Mouse (Mus musculus) hindbrain, embryonic 11.5 days (tissue): ENCODE results near the gene Cyth2. TPM values are rescaled to one million over a fixed set of nuclear protein-coding genes. Genes with fewer than 3 reads are reported as not detected.
A peak's percentile ranks its signal among the peaks of the same experiment; 100 is the strongest.

Experiments used
- ATAC-seq: fragments of 200-750 bp; cut with Nextera tagmentation; 2 replicates; pipeline ENCODE4 v1.8.0; 2017; ENCODE audit warnings: mild to moderate bottlenecking, moderate TSS enrichment, moderate library complexity; ENCODE audit not compliant: low FRiP score
- DNase-seq: peaks from one replicate; pipeline ENCODE4 v3.0.0-alpha.2; 2015; ENCODE audit warnings: low spot score
- H3K27ac ChIP-seq: fragments of 300-500 bp; sonication (generic); 2 replicates; pipeline ENCODE4 v1.5.1; 2014; ENCODE audit warnings: mild to moderate bottlenecking, low read depth, low read length
- H3K27me3 ChIP-seq: fragments of 300-500 bp; sonication (generic); 2 replicates; pipeline ENCODE4 v1.6.1; 2014; ENCODE audit warnings: mild to moderate bottlenecking, low read length, moderate library complexity, mixed read lengths; ENCODE audit not compliant: control insufficient read depth, insufficient read depth
- H3K36me3 ChIP-seq: fragments of 300-500 bp; sonication (generic); 2 replicates; pipeline ENCODE4 v1.6.1; 2014; ENCODE audit warnings: mild to moderate bottlenecking, low read length, moderate library complexity, mixed read lengths; ENCODE audit not compliant: control insufficient read depth, insufficient read depth
- H3K4me1 ChIP-seq: fragments of 300-500 bp; sonication (generic); replicated peaks from 2 replicates; pipeline ENCODE4 v1.6.1; 2014; ENCODE audit warnings: low read length, mixed read lengths; ENCODE audit not compliant: control insufficient read depth, insufficient read depth
- H3K4me2 ChIP-seq: fragments of 300-500 bp; sonication (generic); replicated peaks from 2 replicates; pipeline ENCODE4 v1.6.1; 2014; ENCODE audit warnings: mild to moderate bottlenecking, low read depth, low read length
- H3K4me3 ChIP-seq: fragments of 300-500 bp; sonication (generic); 2 replicates; pipeline ENCODE4 v1.5.1; 2014; ENCODE audit warnings: low read depth, low read length
- H3K9ac ChIP-seq: fragments of 300-500 bp; sonication (generic); 2 replicates; pipeline ENCODE4 v1.6.1; 2014; ENCODE audit warnings: low read depth, low read length
- H3K9me3 ChIP-seq: fragments of 300-500 bp; sonication (generic); 2 replicates; pipeline ENCODE4 v1.6.1; 2016; ENCODE audit warnings: low read length; ENCODE audit not compliant: control insufficient read depth
- WGBS: fragments of 180-500 bp; shearing (Covaris S2); extraction: QIAGEN DNeasy Blood & Tissue Kit; methylation state at CpG from one replicate; pipeline ENCODE4 v1.1.7; 2014; 5-methylcytosine and 5-hydroxymethylcytosine counted together
- polyA plus RNA-seq: library from polyadenylated mRNA; unstranded; fragments of >200 nt; fragmentation: Nextera tagmentation; extraction: Ambion mirVana; gene quantifications from 2 replicates; pipeline ENCODE4 v1.2.1, GENCODE M21; 2014

The Cyth2 gene
- polyA plus RNA-seq, 1 experiment from 2014 or later, result 211 TPM

DNA sequence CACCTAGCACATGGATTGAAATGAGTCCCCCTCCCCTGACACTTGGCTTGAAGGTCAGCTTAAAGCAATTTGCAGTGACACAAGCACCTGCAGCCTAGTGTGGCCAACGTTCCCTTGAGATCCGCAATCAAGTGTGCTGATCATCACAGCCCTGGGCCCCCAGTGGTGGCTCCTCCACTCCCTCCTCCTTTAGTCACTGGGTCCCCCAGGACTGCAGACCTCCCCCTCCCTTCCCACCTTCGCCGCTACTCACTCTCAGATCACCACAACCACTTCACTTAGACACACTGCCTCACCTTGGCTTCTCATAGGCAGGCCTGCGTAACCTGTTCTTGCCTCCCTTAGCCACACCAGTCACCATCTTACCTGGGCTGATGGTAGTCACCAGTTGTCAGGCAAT is 8.4 kb downstream of the Cyth2 start:
- Histone ChIP-seq H3K4me1 (peaks cover 5% of the 10 kb centered on the region; the same call in 1 of the 2 replicates), H3K4me2 (no peak overlapping the region), H3K27ac (no peak overlapping the region), H3K36me3 (peaks cover 26% of the 10 kb centered on the region), H3K9ac (no peak overlapping the region), H3K27me3 (no peaks in the 10 kb centered on the region), H3K9me3 (no peaks in the 10 kb centered on the region), H3K4me3 (no peak overlapping the region)
- ATAC-seq (no peak), DNase-seq (no peak)
- 62% methylated on average over 5 of the region's 5 CpGs for WGBS

GRCm38 (mm10) chr7:45802551-45802950 is 11.8 kb downstream of the Cyth2 start:
- peaks cover under 1% of the 10 kb centered on the region; the same call in 1 of the 2 replicates for H3K36me3 ChIP-seq
- H3K4me2 ChIP-seq, result no peak overlapping the region
- peaks cover 9% of the 10 kb centered on the region for H3K4me1 ChIP-seq
- H3K4me3 ChIP-seq, result no peak overlapping the region
- peaks cover 16% of the 10 kb centered on the region for H3K27me3 ChIP-seq
- H3K9ac ChIP-seq, result no peak overlapping the region
- H3K9me3 ChIP-seq, result no peaks in the 10 kb centered on the region
- no peak for ATAC-seq
- WGBS, result 89% methylated on average over 6 of the region's 6 CpGs
- no peak overlapping the region for H3K27ac ChIP-seq
- DNase-seq, result no peak

DNA sequence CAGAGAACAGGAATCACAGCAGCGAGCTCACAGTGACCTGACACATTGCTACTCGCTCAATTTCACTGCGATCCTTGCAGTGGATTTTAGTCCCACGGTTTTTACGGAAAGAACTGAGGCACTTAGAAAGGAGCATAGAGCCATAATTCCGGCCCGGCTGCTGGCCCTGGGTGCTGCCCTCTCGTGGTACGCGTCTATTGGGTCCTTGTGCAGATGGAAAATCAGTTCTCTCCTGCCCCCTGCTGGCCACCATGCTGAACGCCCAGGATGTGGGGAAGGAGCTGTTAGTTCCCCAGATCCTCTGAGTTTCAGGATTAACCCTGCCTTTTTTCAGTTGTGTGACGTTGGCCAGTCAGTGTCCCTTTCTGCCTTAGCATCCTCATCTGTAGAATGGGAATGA is 13.0 kb downstream of the Cyth2 start:
- peak; percentile 49 for ATAC-seq
- WGBS, result 6% methylated on average over 12 of the region's 12 CpGs

GRCm38 (mm10) chr7:45800546-45801204 is 13.7 kb downstream of the Cyth2 start:
- WGBS, result 17% methylated on average over 15 of the region's 25 CpGs
- ATAC-seq (no peak), DNase-seq (peak; percentile 59)
- Histone ChIP-seq H3K27ac (no peak overlapping the region), H3K36me3 (0 out of 2 replicates have a peak, but pooled peaks cover 3% of the 10 kb centered on the region), H3K9ac (no peak overlapping the region), H3K27me3 (peaks cover 27% of the 10 kb centered on the region), H3K4me3 (no peak overlapping the region), H3K4me1 (peaks cover 9% of the 10 kb centered on the region), H3K4me2 (no peak overlapping the region), H3K9me3 (no peaks in the 10 kb centered on the region)

More for the DNA sequence above, 13.0 kb downstream of the Cyth2 start:
- DNase-seq, result peak; percentile 94
- Histone ChIP-seq H3K36me3 (no peaks in the 10 kb centered on the region), H3K9ac (no peak overlapping the region), H3K27ac (no peak overlapping the region), H3K27me3 (peaks cover 27% of the 10 kb centered on the region), H3K4me2 (no peak overlapping the region), H3K4me1 (peaks cover 9% of the 10 kb centered on the region), H3K9me3 (no peaks in the 10 kb centered on the region), H3K4me3 (no peak overlapping the region)

- peaks cover 9% of the 10 kb centered on the region for H3K4me1 ChIP-seq
- H3K4me2 ChIP-seq, result no peak overlapping the region
- no peak for DNase-seq
- ATAC-seq, result no peak
- H3K9ac ChIP-seq, result no peak overlapping the region
- H3K9me3 ChIP-seq, result no peaks in the 10 kb centered on the region
- 36% methylated on average over 7 of the region's 7 CpGs for WGBS
- 0 out of 2 replicates have a peak, but pooled peaks cover 5% of the 10 kb centered on the region for H3K36me3 ChIP-seq
- peaks cover 29% of the 10 kb centered on the region for H3K27me3 ChIP-seq
- no peak overlapping the region for H3K27ac ChIP-seq
- H3K4me3 ChIP-seq, result no peak overlapping the region
Measured at GRCm38 (mm10) chr7:45800001-45800400, 14.4 kb downstream of the Cyth2 start.

DNA sequence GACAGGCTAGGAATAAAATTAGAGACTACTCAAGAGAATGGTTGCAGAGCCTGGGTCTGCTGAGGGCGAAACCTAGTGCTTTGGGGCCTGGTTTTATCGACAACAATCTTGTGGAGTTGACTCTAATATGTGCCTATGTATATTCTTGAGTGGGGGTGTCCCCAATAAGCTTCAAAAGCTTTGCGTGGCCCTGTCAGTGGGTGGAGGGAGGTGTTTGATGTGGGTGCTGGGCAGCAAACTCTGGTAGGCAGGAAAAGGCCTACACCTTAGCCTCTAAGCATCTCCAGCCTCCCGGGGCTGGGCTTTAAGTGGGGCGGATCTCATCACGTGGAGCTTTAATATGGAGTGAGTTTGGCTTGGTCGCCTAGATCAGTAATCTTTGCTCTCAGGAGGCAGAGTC is 15.4 kb downstream of the Cyth2 start:
- Histone ChIP-seq H3K4me3 (no peak overlapping the region), H3K9me3 (no peaks in the 10 kb centered on the region), H3K9ac (no peak overlapping the region), H3K4me1 (peaks cover 9% of the 10 kb centered on the region), H3K36me3 (0 out of 2 replicates have a peak, but pooled peaks cover 5% of the 10 kb centered on the region), H3K27ac (no peak overlapping the region), H3K27me3 (peaks cover 29% of the 10 kb centered on the region), H3K4me2 (no peak overlapping the region)
- DNase-seq, result no peak
- 60% methylated on average over 7 of the region's 7 CpGs for WGBS
- ATAC-seq, result no peak

DNA sequence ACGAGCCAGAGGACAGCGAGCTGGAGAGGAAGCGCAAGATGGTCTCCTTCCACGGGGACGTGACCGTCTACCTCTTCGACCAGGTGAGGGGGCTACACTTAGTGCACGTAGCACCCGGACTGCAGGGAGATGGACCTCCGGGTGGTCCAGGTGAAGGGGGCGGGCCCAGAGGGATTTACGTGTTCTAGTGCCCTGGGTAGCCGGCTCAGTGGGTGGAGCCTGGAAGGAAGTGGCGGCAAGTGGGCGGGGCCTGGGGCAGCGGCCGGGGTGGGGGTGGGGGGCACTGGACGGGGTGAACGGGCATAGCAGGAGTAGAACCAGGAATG is 15.9 kb downstream of the Cyth2 start:
- 0 out of 2 replicates have a peak, but pooled peaks cover 5% of the 10 kb centered on the region for H3K36me3 ChIP-seq
- peak overlapping the region; percentile 50 for H3K9ac ChIP-seq
- DNase-seq (peak; percentile 40), ATAC-seq (no peak)
- 1% methylated on average over 19 of the region's 19 CpGs for WGBS
- H3K27me3 ChIP-seq, result peaks cover 29% of the 10 kb centered on the region
- no peak overlapping the region for H3K27ac ChIP-seq
- peak overlapping the region; percentile 63 for H3K4me2 ChIP-seq
- peaks cover 9% of the 10 kb centered on the region for H3K4me1 ChIP-seq
- peak overlapping the region; percentile 33 for H3K4me3 ChIP-seq
- H3K9me3 ChIP-seq, result no peaks in the 10 kb centered on the region

- peak overlapping the region; percentile 50 for H3K9ac ChIP-seq
- no peaks in the 10 kb centered on the region for H3K9me3 ChIP-seq
- H3K4me1 ChIP-seq, result peaks cover 9% of the 10 kb centered on the region
- H3K4me2 ChIP-seq, result peak overlapping the region; percentile 63
- 2% methylated on average over 46 of the region's 60 CpGs for WGBS
- ATAC-seq (no peak), DNase-seq (no peak)
- no peak overlapping the region for H3K27ac ChIP-seq
- 0 out of 2 replicates have a peak, but pooled peaks cover 5% of the 10 kb centered on the region for H3K36me3 ChIP-seq
- peaks cover 29% of the 10 kb centered on the region for H3K27me3 ChIP-seq
- peak overlapping the region; percentile 33 for H3K4me3 ChIP-seq
Measured at GRCm38 (mm10) chr7:45797661-45798510, 16.5 kb downstream of the Cyth2 start.
